Mouse (Mus musculus) gastrocnemius, postnatal 25 days (tissue): ENCODE measurements around the gene Olfr329-ps. TPM values are rescaled to one million over a fixed set of nuclear protein-coding genes. Genes with fewer than 3 reads are reported as not detected.
"Not testable (repeated sequence)": the region's sequence is repeated elsewhere in the genome, so short reads cannot be mapped to it uniquely, and the experiment has no call there.

ENCODE experiments used
- DNase-seq: peaks from one replicate; pipeline ENCODE4 v3.0.0; 2022
- long read RNA-seq, 2 experiments: library from polyadenylated mRNA; stranded (forward); transcript quantifications; one replicate each; pipeline ENCODE4 v2.0.0; 2021
- total RNA-seq, 2 experiments: library from RNA; stranded (reverse); gene quantifications; 1 replicate in 1 of 2; 2 replicates in 1 of 2; pipeline ENCODE4 v1.2.3; 2021

Olfr329-ps gene
- total RNA-seq: not detected
- long read RNA-seq, experiment 1: 0 reads
- long read RNA-seq, experiment 2: 0 reads

DNA sequence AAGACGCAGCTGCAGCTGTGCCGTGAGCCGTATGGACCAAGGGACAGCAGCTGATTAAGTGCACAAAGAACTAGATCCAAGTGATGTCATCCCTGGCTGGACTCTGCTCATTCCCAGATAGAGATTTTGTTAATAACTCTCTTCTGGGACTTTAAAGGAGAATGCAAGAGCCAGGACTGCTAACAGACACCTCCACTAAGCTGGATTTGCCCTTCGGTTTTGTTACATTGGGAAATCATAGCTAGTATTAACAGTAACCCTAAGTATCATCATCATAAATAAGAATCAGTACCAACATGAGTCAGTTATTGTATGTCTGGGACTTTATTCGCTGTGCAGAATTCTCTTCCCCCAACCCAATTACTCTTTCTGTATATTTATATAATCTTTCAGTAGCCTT, at the start of gene Olfr329-ps:
Olfr329-ps (minus strand) TSS at position 101 of the 400 bp plus-strand sequence.
- DNase-seq: no peak

DNA sequence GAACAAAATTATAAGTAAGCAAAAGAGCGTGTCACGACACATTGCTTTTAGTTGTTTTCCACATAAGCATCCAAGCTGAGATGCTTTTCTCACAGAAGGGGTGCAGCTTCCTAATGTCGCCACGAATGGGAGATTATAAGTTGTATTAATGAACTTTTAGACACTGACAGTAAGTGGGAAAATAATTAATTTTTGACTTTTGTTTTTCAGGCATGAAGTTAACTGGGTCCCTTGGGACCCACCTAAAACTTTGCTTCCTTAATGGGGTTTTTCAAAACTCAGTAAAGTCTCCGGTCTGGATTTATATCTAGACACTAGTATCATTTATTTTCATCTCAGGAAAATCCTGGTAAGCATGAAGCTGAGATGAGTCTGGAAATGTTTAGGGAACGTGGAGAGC, 48.6 kb upstream of the Olfr329-ps start, which contains the start of gene Olfr324:
Olfr324 (plus strand) TSS at position 301 of the 400 bp plus-strand sequence.
- DNase-seq: no peak

DNA sequence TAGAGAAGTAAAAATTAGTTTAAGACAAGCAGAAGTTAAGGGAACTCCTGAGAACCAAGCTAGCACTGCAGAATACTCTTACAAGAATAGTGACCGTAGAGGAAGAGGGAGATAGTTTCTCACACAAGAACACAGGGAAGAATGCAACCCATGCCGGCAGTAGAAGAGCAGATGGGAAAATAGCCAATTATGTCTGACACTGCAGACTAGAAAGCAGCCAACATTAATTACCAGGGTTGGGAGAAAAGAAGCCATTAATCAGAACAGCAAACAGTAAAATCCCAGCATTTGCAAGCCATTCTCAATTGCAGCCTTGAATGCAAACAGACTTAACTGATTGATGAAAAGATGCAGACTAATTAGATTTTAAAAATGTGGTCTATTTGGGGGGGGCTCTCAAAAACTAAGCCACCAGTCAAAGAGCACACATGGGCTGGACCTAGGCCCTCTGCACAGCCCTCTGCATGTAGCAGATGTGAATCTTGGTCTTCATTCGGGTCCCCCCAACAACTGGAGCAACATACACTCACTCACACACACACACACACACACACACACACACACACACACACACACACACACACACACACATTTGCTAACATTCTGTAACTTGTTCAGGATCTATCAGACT, 42.5 kb upstream of the Olfr329-ps start:
- no peak for DNase-seq

DNA sequence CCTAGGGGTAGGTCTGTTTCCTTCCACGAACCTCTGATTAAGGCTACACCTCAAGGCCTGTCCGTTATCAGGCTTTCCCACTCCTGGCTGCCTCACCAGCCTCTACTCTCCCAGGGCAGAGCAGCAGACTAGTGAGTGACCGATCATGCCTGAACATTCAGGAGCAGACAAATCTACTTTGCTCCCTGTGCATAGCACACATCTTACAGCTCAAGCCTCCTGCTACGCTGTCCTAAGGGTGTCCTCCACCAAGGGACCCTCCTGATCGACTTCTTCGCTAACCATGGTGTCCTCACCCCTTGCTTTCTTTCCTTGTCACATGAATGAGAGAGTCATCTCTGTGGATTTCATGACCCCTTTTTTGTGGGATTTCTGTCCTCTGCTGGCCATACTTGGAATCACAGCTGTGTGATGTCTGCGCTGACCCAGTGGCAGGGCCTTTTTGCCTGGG, 41.7 kb upstream of the Olfr329-ps start:
- no peak for DNase-seq

DNA sequence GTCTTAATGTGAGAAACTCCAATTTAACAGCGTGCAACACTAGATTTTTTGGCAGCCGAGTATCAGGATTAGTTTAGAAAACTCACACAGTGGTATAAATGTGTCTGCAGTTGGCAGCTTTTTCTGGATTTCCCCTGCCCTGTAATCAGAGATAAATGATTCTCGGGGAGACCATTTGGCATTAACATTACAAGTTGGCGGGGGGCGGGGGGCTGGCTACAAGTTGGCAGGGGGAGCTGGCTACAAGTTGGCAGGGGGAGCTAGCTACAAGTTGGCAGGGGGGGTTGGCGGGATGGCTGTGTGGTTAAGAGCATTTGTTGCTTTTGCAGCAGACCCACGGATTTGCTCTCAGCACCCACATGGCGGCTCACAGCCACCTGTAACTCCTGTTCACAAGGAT, 32.4 kb upstream of the Olfr329-ps start:
- DNase-seq: no peak

DNA sequence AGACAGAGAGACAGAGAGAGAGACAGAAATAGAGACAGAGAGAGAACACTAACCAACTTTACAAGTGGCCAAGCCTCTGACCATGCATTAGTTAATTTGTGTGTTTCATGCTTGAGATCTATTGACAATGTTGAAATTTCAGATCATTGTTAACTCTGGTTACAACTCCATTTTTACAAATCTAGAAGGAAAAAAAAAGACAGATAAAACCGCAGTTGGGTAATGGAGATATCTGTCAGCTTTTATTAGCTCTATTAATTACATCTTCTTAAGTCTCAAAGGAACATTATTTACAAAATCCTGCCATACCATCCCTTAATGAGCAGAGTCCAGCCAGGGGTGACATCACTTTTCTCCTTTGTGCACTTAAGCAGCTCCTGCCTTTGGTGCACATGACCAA, 31.2 kb upstream of the Olfr329-ps start, which contains the start of gene Olfr325:
Olfr325 (plus strand) TSS at position 301 of the 400 bp plus-strand sequence.
- no peak for DNase-seq

DNA sequence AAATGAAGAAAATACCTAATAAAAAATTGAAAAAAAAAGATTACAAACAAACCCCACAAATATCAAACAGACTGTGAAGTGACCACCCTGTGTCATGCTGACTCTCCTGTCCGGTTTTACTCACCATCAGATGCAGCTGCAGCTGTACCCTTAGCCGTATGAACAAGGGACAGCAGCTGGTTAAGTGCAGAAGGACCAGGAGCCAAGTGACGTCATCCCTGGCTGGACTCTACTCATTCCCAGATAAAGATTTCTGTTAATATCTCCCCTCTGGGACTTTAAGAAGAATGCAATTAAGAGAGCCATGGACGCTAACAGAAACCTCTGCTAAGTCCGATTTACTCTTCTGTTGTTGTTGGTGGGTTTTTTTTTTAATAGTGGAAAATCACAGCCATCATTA, 24.2 kb upstream of the Olfr329-ps start, which contains the start of gene Olfr224:
Olfr224 (minus strand) TSS at position 149 of the 400 bp plus-strand sequence.
- peak; percentile 15 for DNase-seq

DNA sequence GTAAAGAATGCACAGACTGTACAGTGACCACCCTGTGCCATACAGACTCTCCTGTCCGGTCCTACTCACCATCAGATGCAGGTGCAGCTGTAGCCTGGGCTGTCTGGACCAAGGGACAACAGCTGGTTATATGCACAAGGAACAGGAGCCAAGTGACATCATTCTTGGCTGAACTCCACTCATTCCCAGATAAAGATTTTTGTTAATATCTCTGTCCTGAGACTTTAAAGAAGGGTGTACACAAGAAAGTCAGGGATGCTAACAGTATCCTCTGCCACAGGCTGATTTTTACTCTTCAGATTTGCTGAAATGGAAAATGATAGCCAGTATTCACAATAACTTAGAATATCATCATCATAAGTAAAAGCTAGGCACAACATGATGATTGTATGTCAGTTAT, 9.3 kb upstream of the Olfr329-ps start, which contains the start of gene Olfr328:
Olfr328 (minus strand) TSS at position 101 of the 400 bp plus-strand sequence.
- DNase-seq: no peak

DNA sequence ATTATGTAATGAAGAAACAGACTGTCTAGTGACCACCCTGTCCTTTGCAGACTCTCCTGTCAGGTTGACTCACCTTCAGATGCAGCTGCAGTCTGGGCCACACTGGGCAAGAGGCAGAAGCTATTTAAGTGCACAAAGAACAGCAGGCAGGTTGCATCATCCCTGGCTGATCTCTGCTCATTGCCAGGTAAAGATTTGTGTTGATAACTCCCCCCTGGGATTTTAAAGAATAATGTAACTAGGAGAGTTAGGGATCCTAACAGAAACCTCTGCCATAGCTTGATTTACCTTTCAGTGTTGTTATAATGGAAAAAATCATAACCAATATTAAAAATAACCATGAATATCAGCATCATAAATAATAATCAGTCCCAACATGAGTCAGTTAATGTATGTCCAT, 11.5 kb downstream of the Olfr329-ps start, which contains the start of gene Olfr330:
Olfr330 (minus strand) TSS at position 101 of the 400 bp plus-strand sequence.
- DNase-seq: not testable (repeated sequence)

DNA sequence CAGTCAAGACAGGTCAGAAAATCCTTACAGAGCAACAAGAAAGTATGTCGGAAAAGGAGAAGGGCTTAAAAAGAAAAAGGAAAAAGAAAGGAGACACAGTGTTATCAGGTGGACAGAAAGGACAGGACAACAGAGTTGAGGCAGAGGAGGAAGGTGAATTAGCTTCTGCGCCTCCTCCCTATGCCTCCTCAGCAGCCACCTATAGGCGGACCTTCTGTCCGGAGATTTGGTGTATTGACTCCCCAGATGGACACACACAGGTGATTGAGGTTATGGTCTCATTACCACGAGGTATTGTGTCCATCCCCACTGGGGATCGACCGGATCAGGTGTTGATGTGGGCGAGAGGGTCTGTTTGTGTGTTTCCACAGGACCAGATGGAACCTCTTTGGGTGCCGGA, 26.5 kb downstream of the Olfr329-ps start:
- peak; percentile 14 for DNase-seq

DNA sequence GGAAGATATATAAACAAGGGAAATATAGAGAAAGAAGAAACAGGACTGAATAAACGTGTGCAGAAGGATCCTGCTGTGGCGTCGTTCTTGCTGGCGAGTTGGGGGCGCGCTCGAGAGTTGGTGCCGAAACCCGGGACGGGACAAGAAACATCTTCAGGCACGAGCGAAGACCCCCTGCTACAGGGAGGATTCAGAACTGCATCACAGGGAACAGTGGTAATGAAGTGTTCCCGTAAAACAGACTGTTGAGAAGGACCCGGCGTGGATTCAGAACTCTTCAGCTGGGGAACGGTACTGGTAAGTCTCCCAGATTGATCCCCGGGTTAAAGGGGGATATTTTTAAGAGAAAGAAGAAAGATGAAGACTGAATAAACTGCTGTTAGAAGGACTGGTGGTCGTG, 27.3 kb downstream of the Olfr329-ps start:
- DNase-seq: peak; percentile 74

DNA sequence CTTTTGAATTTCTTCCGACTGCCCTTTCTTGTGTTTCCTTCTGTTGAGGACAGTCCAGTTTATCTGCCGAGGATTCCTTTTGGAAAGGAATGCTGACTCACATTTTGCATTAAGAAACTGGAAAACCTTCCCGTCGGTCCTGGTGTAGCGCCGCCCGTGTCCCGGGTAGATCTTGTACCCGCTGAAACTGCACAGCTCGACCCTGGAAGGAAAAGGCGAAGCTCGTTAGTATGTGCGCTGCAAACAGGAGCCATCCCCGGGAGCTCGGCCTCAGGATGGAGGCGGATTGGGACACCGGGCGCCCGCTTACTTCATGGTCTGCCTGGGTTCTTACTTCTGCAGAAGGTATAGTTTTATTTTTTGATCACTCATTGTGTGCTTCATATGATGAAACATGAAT, 37.2 kb downstream of the Olfr329-ps start:
- DNase-seq: not testable (repeated sequence)

DNA sequence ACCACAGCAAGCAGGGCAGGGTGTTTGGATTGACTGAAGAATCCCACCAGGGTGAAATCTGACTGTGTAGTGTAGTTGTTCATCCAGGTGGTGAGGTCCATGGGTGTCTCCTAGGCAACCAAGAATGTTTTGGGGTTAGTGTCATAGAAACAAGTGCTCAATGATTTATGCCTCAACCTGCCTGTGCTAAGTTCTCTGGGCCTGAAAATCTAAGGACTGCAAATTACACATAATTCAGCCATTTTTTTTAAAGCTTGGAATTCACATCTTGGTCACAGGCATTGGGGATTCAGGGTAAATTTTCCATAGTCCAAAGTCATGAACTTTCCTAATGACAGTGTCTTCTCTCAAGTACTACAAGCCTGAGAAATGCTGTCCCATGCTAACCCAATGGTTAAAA, 43.8 kb downstream of the Olfr329-ps start, which contains the start of gene Olfr331:
Olfr331 (minus strand) TSS at position 101 of the 400 bp plus-strand sequence.
- DNase-seq: not testable (repeated sequence)

DNA sequence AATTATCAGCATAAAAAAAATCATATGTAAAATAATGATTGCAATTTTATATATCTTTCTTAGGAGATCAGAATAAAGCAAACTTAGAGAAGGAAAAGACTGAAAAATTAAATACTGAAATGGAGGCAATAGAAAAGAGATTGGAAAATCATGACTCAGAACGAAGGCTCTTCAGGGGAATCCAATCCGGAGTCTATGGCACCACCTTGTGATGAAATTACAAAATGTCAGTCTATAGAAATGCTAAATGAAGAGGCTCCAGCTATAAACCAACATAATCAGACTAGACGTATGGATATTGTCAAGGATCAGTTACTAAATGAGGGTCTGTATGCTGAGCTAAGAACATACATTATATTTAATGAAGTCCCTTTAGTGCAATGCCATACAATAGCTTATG, 46.9 kb downstream of the Olfr329-ps start:
- DNase-seq: no peak

DNA sequence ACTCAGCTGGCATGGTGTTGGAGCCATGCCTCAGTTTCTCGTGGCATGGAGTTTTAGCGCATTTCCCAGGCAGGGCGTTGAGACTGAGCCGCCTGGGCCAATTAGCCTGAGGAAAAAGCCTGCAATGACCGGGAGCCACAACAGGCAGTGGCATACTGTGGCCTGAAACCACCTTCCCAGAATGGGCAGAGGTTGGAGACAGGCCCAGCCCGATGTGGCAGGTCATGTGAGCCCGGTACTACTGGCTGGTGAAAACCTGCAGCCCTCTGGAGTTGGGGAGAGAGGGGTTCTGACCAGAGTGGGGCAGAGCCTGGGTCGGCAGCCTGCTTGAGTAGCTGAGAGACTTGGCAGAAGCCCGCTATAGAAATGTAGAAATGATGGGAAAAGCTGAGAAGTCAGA, 47.5 kb downstream of the Olfr329-ps start:
- DNase-seq: no peak

DNA sequence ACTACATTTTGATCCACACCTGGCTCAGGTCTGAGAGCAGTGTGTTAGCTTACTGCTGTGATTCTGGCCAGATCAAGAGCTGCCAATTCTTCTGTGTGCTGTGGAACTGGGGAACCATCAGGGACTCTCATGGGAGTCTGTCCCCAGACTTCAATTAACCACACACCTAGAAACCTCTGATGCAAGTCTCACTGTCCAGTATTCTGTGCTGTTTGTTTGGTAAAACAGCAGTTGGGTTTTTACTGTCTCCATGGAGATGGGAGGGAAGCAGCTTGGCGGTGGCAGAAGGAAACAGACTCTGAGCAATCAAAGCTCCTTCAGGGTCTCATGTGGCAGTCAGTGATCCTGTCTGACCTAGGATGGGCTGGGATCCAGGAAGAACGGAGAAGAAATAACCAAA, 53.8 kb downstream of the Olfr329-ps start, which contains the start of gene Olfr332:
Olfr332 (minus strand) TSS at position 101 of the 400 bp plus-strand sequence.
- no peak for DNase-seq

Other genes with a start within 250 kb of the Olfr329-ps start
- 1 to 10 TPM; 2.7 to 4.3 TPM for gene Zfp692, start 239.4 kb downstream of the Olfr329-ps start, total RNA-seq
- gene Zfp672, start 216.1 kb downstream of the Olfr329-ps start, total RNA-seq: 10 to 100 TPM; 37.7 to 40.6 TPM
- gene Sh3bp5l, start 215.7 kb downstream of the Olfr329-ps start, total RNA-seq: 10 to 100 TPM; 22.8 to 27.5 TPM
- gene Lypd8, start 167.4 kb downstream of the Olfr329-ps start, total RNA-seq: not detected
- not detected for gene 1810065E05Rik, start 125.3 kb downstream of the Olfr329-ps start, total RNA-seq
- gene Gm12253, start 113.9 kb downstream of the Olfr329-ps start, total RNA-seq: not detected
- gene Lypd9, start 93.5 kb downstream of the Olfr329-ps start, total RNA-seq: not detected
- not detected for gene Olfr30, start 84.2 kb downstream of the Olfr329-ps start, total RNA-seq
- gene Olfr332, start 53.9 kb downstream of the Olfr329-ps start, total RNA-seq: not detected
- gene Olfr331, start 43.9 kb downstream of the Olfr329-ps start, total RNA-seq: not detected
- not detected for gene Olfr330, start 11.6 kb downstream of the Olfr329-ps start, total RNA-seq
- gene Olfr328, start 9.2 kb upstream of the Olfr329-ps start, total RNA-seq: under 1 TPM in 1 of 2 experiments, not detected in 1; 0.10 TPM
- gene Olfr224, start 24.1 kb upstream of the Olfr329-ps start, total RNA-seq: not detected
- not detected for gene Olfr325, start 31.3 kb upstream of the Olfr329-ps start, total RNA-seq
- not detected for gene Olfr324, start 48.7 kb upstream of the Olfr329-ps start, total RNA-seq
- gene 2210407C18Rik, start 69.7 kb upstream of the Olfr329-ps start, total RNA-seq: not detected
- gene Olfr323, start 84.1 kb upstream of the Olfr329-ps start, total RNA-seq: not detected
- gene Trim58, start 94.0 kb upstream of the Olfr329-ps start, total RNA-seq: not detected
- not detected for gene Olfr322, start 112.4 kb upstream of the Olfr329-ps start, total RNA-seq
- gene Olfr320, start 134.7 kb upstream of the Olfr329-ps start, total RNA-seq: not detected
- gene Olfr319, start 152.7 kb upstream of the Olfr329-ps start, total RNA-seq: not detected
- gene Olfr318, start 177.6 kb upstream of the Olfr329-ps start, total RNA-seq: not detected
- not detected for gene Olfr317, start 192.8 kb upstream of the Olfr329-ps start, total RNA-seq
- not detected for gene Olfr316, start 206.3 kb upstream of the Olfr329-ps start, total RNA-seq
- gene Olfr315, start 226.8 kb upstream of the Olfr329-ps start, total RNA-seq: not detected
- gene Olfr314, start 236.5 kb upstream of the Olfr329-ps start, total RNA-seq: not detected